Mouse (Mus musculus): ENCODE data around the gene Slc25a26. TPM values are rescaled to one million over a fixed set of nuclear protein-coding genes. Genes with fewer than 3 reads are reported as not detected.
A peak's percentile ranks its signal among the peaks of the same experiment; 100 is the strongest.
"Not testable (repeated sequence)": the region's sequence is repeated elsewhere in the genome, so short reads cannot be mapped to it uniquely, and the experiment has no call there.

The Slc25a26 gene
- polyA plus RNA-seq, 1 experiment from 2014 or later = 11.3 TPM

DNA sequence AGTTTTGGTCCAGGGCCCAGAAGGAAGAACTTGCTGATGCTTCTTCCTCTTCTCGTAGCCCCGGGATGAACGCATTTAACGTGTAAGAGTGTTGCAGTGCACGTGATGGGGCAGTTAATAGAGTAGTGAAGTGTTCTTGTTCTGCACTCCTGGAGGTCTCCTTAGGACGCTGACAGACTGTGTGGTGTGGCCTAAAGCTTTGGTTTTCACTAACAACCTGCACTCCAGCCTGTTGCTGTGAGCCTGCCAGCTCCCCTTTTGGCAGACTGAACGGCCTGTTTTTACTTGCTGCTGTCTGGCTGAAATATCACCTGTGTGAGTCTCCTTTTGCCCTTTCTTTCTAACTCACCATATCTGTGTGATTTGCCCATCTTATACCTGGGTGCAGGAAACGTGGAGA lies 36.3 kb downstream of the Slc25a26 start:
- DNase-seq (ENCODE audit: low spot score) = no peak
- Histone ChIP-seq H3K27me3 (ENCODE audit: insufficient read depth, poor library complexity, severe bottlenecking) (no peaks in the 10 kb centered on the region), H3K4me1 (0 out of 2 replicates have a peak, but pooled peaks cover 4% of the 10 kb centered on the region), H3K27ac (no peak overlapping the region), H3K4me3 (no peak overlapping the region), H3K9me3 (no peaks in the 10 kb centered on the region), H3K36me3 (peaks cover 5% of the 10 kb centered on the region; the same call in 1 of the 2 replicates)
- 72% methylated on average over 8 of the region's 8 CpGs for WGBS

DNA sequence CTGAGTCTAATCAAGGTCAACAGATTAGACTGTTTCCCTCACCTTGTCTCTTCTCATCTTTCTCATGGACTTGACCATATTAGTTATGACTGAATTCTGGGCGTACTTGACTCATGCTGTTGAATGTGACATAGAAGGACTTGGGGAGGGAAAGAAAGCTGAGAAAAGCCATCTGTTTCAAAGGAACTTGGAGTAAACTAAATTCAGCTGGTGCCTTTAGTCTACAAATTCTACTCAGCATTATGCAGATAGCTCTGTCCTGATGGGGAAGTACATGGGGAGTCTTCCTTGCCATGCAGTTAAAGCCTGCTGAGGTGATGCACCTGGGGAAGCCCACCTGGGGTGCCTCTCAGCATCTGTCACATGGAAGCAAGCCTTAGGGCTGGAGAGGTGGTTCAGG lies 37.5 kb downstream of the Slc25a26 start:
- H3K4me3 ChIP-seq = no peak overlapping the region
- no peak overlapping the region for H3K27ac ChIP-seq
- H3K27me3 ChIP-seq (ENCODE audit: insufficient read depth, poor library complexity, severe bottlenecking) = no peaks in the 10 kb centered on the region
- DNase-seq (ENCODE audit: low spot score) = no peak
- H3K9me3 ChIP-seq = no peaks in the 10 kb centered on the region
- H3K4me1 ChIP-seq = 0 out of 2 replicates have a peak, but pooled peaks cover 4% of the 10 kb centered on the region
- H3K36me3 ChIP-seq = peaks cover 5% of the 10 kb centered on the region; the same call in 1 of the 2 replicates
- WGBS = 85% methylated on average over 1 of the region's 1 CpGs

DNA sequence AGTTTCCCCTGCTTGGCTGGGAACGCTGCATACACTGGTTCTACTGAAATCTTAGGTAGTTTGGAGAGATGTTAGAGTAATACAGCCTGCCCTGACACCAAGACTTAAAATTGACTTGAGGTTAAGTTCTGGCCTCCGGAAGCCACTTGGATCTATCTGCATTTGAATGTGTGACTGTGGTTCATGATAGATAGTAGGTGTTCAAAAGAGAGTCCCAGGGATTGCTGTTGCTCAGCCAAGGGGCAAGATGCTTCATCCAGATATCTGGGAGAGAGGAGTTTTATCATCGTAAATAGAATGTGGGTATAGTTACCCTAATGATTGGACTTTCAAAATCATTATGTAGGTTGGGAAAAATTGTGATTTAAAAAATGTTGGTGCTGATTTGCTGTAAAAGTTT lies 40.0 kb downstream of the Slc25a26 start:
- no peak overlapping the region for H3K27ac ChIP-seq
- no peak overlapping the region for H3K4me3 ChIP-seq
- no peaks in the 10 kb centered on the region for H3K9me3 ChIP-seq
- H3K36me3 ChIP-seq = peaks cover 5% of the 10 kb centered on the region; the same call in 1 of the 2 replicates
- DNase-seq (ENCODE audit: low spot score) = no peak
- 0 out of 2 replicates have a peak, but pooled peaks cover 6% of the 10 kb centered on the region for H3K4me1 ChIP-seq
- WGBS = 71% methylated on average over 3 of the region's 3 CpGs
- no peaks in the 10 kb centered on the region for H3K27me3 ChIP-seq (ENCODE audit: insufficient read depth, poor library complexity, severe bottlenecking)

DNA sequence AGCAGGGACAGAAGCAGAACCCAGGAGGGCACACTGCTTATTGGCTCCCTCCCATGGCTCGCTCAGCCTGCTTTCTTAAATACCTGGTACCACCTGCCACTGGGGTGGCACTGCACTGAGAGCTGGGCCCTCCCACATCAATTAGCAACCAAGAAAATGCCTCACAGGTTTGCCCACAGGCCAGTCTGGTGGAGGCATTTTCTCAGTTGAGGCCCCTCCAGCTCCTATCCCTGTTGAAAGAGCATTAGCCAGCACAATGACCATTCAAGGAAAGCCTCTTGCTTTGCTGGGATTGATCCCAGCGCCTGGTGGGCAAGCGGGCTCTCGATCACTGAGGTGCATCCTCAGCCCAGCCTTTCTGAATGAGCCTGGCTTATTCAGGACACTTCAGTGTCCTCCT lies 40.5 kb downstream of the Slc25a26 start:
- WGBS = 73% methylated on average over 4 of the region's 4 CpGs
- peaks cover 5% of the 10 kb centered on the region; the same call in 1 of the 2 replicates for H3K36me3 ChIP-seq
- H3K27ac ChIP-seq = no peak overlapping the region
- DNase-seq (ENCODE audit: low spot score) = no peak
- 0 out of 2 replicates have a peak, but pooled peaks cover 6% of the 10 kb centered on the region for H3K4me1 ChIP-seq
- H3K4me3 ChIP-seq = no peak overlapping the region
- H3K27me3 ChIP-seq (ENCODE audit: insufficient read depth, poor library complexity, severe bottlenecking) = no peaks in the 10 kb centered on the region
- H3K9me3 ChIP-seq = no peaks in the 10 kb centered on the region

DNA sequence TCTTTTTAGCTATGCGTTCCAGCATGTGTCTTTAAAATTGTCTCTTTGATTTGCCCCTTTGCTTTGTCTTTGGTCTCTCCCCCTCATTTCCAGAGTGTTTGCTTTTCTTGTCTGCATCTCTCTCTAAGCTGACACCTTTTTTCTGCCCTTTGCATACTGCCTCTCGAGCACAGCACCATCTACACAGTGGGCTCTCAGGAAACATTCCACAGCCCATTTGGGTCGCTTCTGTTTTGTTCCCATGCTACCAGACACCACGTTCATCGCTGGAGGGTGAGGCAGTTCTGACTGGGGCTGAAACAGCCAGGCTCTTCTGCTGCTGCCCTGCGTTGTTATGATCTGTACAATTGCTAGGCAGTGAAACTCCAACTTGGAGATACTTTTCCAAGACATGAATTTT lies 41.0 kb downstream of the Slc25a26 start:
- no peak overlapping the region for H3K27ac ChIP-seq
- H3K9me3 ChIP-seq = no peaks in the 10 kb centered on the region
- 0 out of 2 replicates have a peak, but pooled peaks cover 6% of the 10 kb centered on the region for H3K4me1 ChIP-seq
- H3K4me3 ChIP-seq = no peak overlapping the region
- no peak for DNase-seq (ENCODE audit: low spot score)
- H3K27me3 ChIP-seq (ENCODE audit: insufficient read depth, poor library complexity, severe bottlenecking) = no peaks in the 10 kb centered on the region
- WGBS = 54% methylated on average over 6 of the region's 6 CpGs
- 0 out of 2 replicates have a peak, but pooled peaks cover under 1% of the 10 kb centered on the region for H3K36me3 ChIP-seq

DNA sequence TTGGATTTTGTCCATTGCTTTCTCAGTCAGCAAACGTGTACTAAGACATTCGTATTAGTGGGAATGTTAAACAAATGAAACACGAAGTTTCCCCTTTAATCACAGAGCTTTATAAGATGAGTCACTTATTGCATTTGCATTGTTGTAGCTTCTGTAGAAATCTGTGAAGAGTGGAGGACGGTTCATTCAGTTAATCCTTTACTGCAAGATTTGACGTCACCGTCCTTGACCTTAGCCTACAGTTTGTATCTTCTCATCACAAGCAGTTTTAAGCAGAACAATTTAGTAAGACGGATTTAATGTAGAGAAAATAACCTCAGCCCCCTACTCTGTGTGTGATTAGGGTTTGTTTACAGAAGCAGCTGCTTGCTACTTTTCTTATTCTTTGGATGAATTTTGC lies 41.7 kb downstream of the Slc25a26 start:
- H3K27ac ChIP-seq = no peak overlapping the region
- no peaks in the 10 kb centered on the region for H3K27me3 ChIP-seq (ENCODE audit: insufficient read depth, poor library complexity, severe bottlenecking)
- H3K9me3 ChIP-seq = no peaks in the 10 kb centered on the region
- H3K4me3 ChIP-seq = no peak overlapping the region
- DNase-seq (ENCODE audit: low spot score) = no peak
- WGBS = 80% methylated on average over 7 of the region's 7 CpGs
- peaks cover 6% of the 10 kb centered on the region; the same call in 1 of the 2 replicates for H3K4me1 ChIP-seq
- H3K36me3 ChIP-seq = no peaks in the 10 kb centered on the region

DNA sequence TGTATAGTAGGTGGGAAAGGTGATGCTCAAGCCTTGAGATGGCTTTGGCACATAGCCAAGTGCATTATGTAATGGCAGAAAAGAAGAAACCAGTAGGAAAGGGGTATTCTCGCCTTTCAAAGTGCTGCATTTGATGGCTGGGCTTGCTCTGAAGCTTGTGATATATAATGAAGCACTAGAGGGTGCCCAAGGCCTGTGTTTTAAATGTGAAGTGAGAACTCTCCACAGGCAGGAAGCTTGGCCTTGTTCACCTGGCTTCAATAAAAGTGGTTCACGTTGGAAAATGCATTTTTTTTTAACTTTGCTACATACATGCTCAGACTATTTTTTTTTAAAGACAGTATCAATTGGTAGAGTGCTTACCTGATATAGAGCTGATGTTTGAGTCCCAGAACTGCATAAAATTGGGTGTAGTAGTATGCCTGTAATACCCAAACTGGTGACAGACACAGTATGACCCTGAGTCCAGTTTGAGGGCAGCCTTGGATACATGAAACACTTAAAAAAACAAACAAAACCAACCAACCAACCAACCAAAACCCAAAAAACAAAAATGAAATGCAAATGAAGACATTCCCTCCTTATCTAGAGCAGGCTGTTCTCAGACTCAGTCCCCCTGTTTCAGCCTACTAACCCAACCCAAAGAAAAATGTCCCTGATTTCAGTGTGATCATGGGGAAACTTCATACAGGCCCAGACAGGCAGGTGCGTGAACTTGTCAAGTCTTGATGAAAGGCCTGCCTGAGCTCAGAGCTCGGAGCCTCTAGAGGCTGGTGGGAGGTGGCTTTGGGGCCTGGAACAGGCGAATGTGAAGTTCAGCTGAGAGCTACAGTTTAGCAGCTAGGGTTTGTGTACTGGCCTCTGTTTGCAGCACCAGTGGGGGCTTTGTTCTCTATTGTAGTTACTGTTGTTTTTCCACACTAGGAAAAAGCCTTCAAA lies 44.0 kb downstream of the Slc25a26 start:
- H3K27ac ChIP-seq = no peak overlapping the region
- DNase-seq (ENCODE audit: low spot score) = no peak
- no peaks in the 10 kb centered on the region for H3K36me3 ChIP-seq
- no peaks in the 10 kb centered on the region for H3K27me3 ChIP-seq (ENCODE audit: insufficient read depth, poor library complexity, severe bottlenecking)
- H3K4me1 ChIP-seq = peaks cover 22% of the 10 kb centered on the region; the same call in 1 of the 2 replicates
- no peaks in the 10 kb centered on the region for H3K9me3 ChIP-seq
- H3K4me3 ChIP-seq = no peak overlapping the region
- WGBS = 41% methylated on average over 5 of the region's 5 CpGs

DNA sequence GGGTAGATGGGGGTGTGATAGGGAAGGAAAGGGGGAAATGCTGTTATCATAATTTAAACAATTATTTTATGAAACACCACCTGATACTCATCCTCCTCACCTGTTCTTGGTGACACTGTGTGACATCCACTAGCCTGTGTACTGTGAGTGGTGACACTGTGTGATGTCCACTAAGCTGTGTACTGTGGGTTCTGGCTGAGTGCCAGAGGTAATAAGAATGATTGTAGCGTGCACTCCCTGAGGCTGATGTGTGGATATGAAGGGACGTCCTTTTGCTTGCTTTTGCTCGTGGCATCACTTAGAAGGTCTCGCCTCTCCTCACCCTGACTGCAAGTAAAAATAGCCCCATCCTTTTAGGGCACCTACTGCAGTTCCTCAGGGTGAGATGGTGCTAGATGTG lies 47.1 kb downstream of the Slc25a26 start:
- 51% methylated on average over 4 of the region's 4 CpGs for WGBS
- DNase-seq (ENCODE audit: low spot score) = no peak
- Histone ChIP-seq H3K9me3 (no peaks in the 10 kb centered on the region), H3K4me3 (no peak overlapping the region), H3K36me3 (no peaks in the 10 kb centered on the region; the same call in 1 of the 2 replicates), H3K4me1 (peaks cover 22% of the 10 kb centered on the region; the same call in 1 of the 2 replicates), H3K27ac (no peak overlapping the region), H3K27me3 (ENCODE audit: insufficient read depth, poor library complexity, severe bottlenecking) (no peaks in the 10 kb centered on the region)

DNA sequence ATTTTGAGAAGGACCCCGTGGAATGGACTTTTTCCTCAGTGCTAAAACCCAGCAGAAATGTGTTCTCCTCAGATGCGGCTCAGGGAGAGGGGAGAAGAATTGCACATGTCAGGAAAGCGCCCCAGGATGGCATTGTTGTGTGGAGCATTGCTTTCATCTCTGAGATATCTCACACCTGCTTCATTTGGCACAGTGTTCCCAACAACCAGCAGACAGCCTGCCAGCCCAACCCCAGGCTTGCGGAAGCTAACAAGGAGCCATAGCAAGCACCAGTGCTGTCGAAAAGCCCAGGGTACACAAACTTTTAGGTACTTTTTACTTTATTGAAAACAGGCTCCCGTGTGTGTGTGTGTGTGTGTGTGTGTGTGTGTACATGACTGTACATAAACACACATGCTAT lies 50.2 kb downstream of the Slc25a26 start:
- no peaks in the 10 kb centered on the region for H3K27me3 ChIP-seq (ENCODE audit: insufficient read depth, poor library complexity, severe bottlenecking)
- no peaks in the 10 kb centered on the region; the same call in 1 of the 2 replicates for H3K36me3 ChIP-seq
- WGBS = 86% methylated on average over 6 of the region's 6 CpGs
- H3K27ac ChIP-seq = no peak overlapping the region
- peaks cover 20% of the 10 kb centered on the region; the same call in 1 of the 2 replicates for H3K4me1 ChIP-seq
- no peak for DNase-seq (ENCODE audit: low spot score)
- H3K4me3 ChIP-seq = no peak overlapping the region
- H3K9me3 ChIP-seq = no peaks in the 10 kb centered on the region

DNA sequence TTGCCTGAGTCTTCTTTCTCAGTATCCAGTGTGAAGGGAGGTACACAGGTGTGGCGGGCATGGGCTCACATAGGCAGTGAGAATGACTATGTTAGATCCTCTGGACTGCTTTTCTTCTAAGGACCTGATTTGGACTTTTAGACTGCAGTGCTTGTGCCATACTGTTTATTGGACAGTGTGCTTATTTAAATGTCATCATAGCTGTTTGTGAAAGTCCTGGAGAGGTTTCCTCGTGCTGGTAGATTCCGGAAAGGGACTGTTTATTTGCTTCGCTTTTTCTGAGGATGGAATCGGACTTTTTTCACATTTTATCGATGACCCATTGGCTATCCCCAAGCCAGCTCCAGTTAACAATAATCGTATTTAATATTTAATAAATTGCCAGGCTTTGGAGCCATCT lies 50.7 kb downstream of the Slc25a26 start:
- Histone ChIP-seq H3K27me3 (ENCODE audit: insufficient read depth, poor library complexity, severe bottlenecking) (no peaks in the 10 kb centered on the region), H3K4me3 (no peak overlapping the region), H3K27ac (no peak overlapping the region), H3K36me3 (no peaks in the 10 kb centered on the region; the same call in 1 of the 2 replicates), H3K4me1 (peaks cover 20% of the 10 kb centered on the region; the same call in 1 of the 2 replicates), H3K9me3 (no peaks in the 10 kb centered on the region)
- DNase-seq (ENCODE audit: low spot score) = no peak
- WGBS = 90% methylated on average over 7 of the region's 7 CpGs

DNA sequence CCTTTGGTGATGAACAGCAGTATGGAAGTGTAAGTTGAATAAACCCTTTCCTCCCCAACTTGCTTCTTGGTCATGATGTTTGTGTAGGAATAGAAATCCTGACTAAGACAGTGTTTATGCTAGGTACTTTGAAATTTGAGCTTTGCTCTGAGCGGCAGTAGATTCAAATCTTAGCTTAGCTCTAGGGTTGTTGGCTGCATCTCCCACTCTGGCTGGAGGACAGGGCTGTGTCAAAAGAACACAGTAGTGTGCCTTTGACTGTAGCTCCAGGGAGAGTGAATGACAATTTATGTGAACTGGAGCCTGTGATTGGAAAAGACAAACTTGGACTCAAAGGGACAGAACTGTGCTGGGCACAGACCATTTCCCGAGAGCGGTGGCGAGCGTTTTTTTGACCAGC lies 53.0 kb downstream of the Slc25a26 start:
- 88% methylated on average over 5 of the region's 5 CpGs for WGBS
- DNase-seq (ENCODE audit: low spot score) = no peak

DNA sequence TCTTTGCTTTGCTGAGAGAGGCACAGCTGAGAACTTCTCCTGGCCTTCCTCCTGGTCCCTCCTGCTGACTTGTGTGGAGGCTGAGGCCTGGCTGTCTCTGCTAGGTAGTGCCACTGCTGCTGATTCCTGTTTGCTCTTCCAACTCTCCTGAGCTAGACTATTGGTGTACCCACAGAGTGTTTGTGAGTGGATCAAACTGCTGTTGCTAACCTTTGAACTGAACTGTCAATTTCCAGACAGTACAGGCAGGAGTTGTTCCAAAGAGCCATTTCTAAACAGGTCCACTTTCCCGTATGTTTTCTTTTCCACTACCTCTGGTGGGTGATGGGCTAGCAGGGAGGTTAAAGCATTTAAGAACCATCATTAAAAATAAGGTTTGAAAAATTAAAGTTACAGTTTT lies 58.5 kb downstream of the Slc25a26 start:
- not testable (repeated sequence) for H3K36me3 ChIP-seq; H3K4me3 ChIP-seq; H3K9me3 ChIP-seq; H3K27me3 ChIP-seq (ENCODE audit: insufficient read depth, poor library complexity, severe bottlenecking); DNase-seq (ENCODE audit: low spot score)
- WGBS = 64% methylated on average over 1 of the region's 1 CpGs
- Histone ChIP-seq H3K27ac (peak overlapping the region; percentile 6; the same call in 1 of the 2 replicates), H3K4me1 (peaks cover 28% of the 10 kb centered on the region)

More for the DNA sequence above, 53.0 kb downstream of the Slc25a26 start:
- H3K36me3 ChIP-seq = no peaks in the 10 kb centered on the region; the same call in 1 of the 2 replicates
- H3K27me3 ChIP-seq (ENCODE audit: insufficient read depth, poor library complexity, severe bottlenecking) = no peaks in the 10 kb centered on the region
- H3K27ac ChIP-seq = no peak overlapping the region
- peaks cover 11% of the 10 kb centered on the region; the same call in 1 of the 2 replicates for H3K4me1 ChIP-seq
- H3K4me3 ChIP-seq = no peak overlapping the region
- no peaks in the 10 kb centered on the region for H3K9me3 ChIP-seq

DNA sequence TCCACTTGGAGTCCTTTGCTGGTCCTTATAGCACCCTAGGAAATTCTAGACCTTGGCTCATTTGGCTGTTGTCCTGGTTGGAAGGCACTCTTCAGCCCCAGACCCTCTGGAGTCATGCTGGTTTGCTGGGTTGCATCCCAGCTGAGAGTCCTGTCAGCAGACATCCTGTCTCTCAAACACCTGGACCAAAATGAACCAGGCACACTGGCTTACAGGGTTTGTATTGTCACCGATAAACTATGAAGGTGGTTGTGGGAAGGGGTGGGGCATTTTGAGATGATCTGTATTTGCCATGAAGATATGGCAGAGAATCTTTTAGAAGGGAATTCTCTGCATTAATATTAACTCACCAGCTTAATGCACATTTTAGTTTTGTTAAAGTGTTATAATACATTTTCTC lies 60.8 kb downstream of the Slc25a26 start:
- H3K4me3 ChIP-seq = no peak overlapping the region
- no peak for DNase-seq (ENCODE audit: low spot score)
- no peak overlapping the region for H3K27ac ChIP-seq
- peaks cover 32% of the 10 kb centered on the region for H3K4me1 ChIP-seq
- WGBS = 69% methylated on average over 1 of the region's 1 CpGs
- H3K27me3 ChIP-seq (ENCODE audit: insufficient read depth, poor library complexity, severe bottlenecking) = no peaks in the 10 kb centered on the region
- no peaks in the 10 kb centered on the region for H3K36me3 ChIP-seq
- H3K9me3 ChIP-seq = no peaks in the 10 kb centered on the region
